Mouse (Mus musculus) left cerebral cortex, postnatal 14 days (tissue): ENCODE data around the gene Timp2. TPM values are rescaled to one million over a fixed set of nuclear protein-coding genes. Genes with fewer than 3 reads are reported as not detected.

Source experiments
- DNase-seq, 2 experiments: peaks; one replicate each; pipeline ENCODE4 v3.0.0; 2021 to 2022; ENCODE audit warnings: low spot score in 2 of 2, mixed read lengths in 1 of 2
- intact Hi-C: fragments of 180-260 bp; cut with DNase I; formaldehyde crosslinking; loops from one replicate; pipeline ENCODE4 v1.15.1; 2025
- total RNA-seq, 2 experiments: library from RNA; stranded (reverse); gene quantifications; 2 replicates each; pipeline ENCODE4 v1.2.3; 2021

Timp2 gene
- total RNA-seq, 2 experiments from 2014 or later = 287 to 330 TPM

GRCm38 (mm10) chr11:118346395-118347096 lies 9.0 kb downstream of the Timp2 start:
- no peak for DNase-seq
- intact Hi-C loops = no loop called here

- intact Hi-C loops = no loop called here
- peak; percentile 61 to 78 for DNase-seq
These were observed 9.8 kb downstream of the Timp2 start for GRCm38 (mm10) chr11:118345693-118346092.

GRCm38 (mm10) chr11:118343629-118344028 lies 11.9 kb downstream of the Timp2 start:
- intact Hi-C loops = no loop called here
- DNase-seq = no peak

GRCm38 (mm10) chr11:118342400-118342981 lies 13.0 kb downstream of the Timp2 start, which contains the start of gene Cep295nl:
Cep295nl (minus strand) TSS chr11:118342500.
- intact Hi-C loops = no loop called here
- DNase-seq = no peak

GRCm38 (mm10) chr11:118337491-118338168 lies 17.9 kb downstream of the Timp2 start:
- DNase-seq = peak; percentile 56 to 74
- intact Hi-C loops = no loop called here

- intact Hi-C loops = no loop called here
- no peak for DNase-seq
These were observed 22.1 kb downstream of the Timp2 start for GRCm38 (mm10) chr11:118333431-118333830.

GRCm38 (mm10) chr11:118332376-118332775 lies 23.2 kb downstream of the Timp2 start:
- DNase-seq = no peak
- intact Hi-C loops = no loop called here

- intact Hi-C loops = no loop called here
- peak; percentile 61 for DNase-seq
These were observed 24.8 kb downstream of the Timp2 start for GRCm38 (mm10) chr11:118330777-118331176.

- intact Hi-C loops = no loop called here
- DNase-seq = no peak
These were observed 25.2 kb downstream of the Timp2 start for GRCm38 (mm10) chr11:118330361-118330760.

GRCm38 (mm10) chr11:118328947-118329346 lies 26.6 kb downstream of the Timp2 start:
- intact Hi-C loops = no loop called here
- no peak for DNase-seq

- intact Hi-C loops = no loop called here
- DNase-seq = no peak
These were observed 27.0 kb downstream of the Timp2 start for GRCm38 (mm10) chr11:118328511-118328910.

GRCm38 (mm10) chr11:118326991-118327971 lies 28.3 kb downstream of the Timp2 start:
- peak; percentile 82 to 95 for DNase-seq
- intact Hi-C loops = no loop called here

- intact Hi-C loops = no loop called here
- DNase-seq = no peak
These were observed 29.0 kb downstream of the Timp2 start for GRCm38 (mm10) chr11:118326491-118326890.

GRCm38 (mm10) chr11:118324541-118324940 lies 31.0 kb downstream of the Timp2 start:
- intact Hi-C loops = no loop called here
- DNase-seq = no peak

GRCm38 (mm10) chr11:118323974-118324373 lies 31.6 kb downstream of the Timp2 start:
- DNase-seq = no peak

GRCm38 (mm10) chr11:118322647-118323046 lies 32.9 kb downstream of the Timp2 start:
- intact Hi-C loops = no loop called here
- DNase-seq = no peak

More at GRCm38 (mm10) chr11:118323974-118324373, 31.6 kb downstream of the Timp2 start:
- intact Hi-C loops = no loop called here

- DNase-seq = no peak
- intact Hi-C loops = no loop called here
These were observed 33.6 kb downstream of the Timp2 start for GRCm38 (mm10) chr11:118321971-118322370.

- peak; percentile 64 to 78 for DNase-seq
- intact Hi-C loops = no loop called here
These were observed 34.0 kb downstream of the Timp2 start for GRCm38 (mm10) chr11:118321500-118321899.

- peak; percentile 52 to 63 for DNase-seq
- intact Hi-C loops = loop anchor here (2.0 kb wide), 1 partner anchor 60 kb away; no protein-coding TSS in a partner anchor
These were observed 36.9 kb downstream of the Timp2 start for GRCm38 (mm10) chr11:118318678-118319077.
